Mouse (Mus musculus): ENCODE measurements around the gene Enoph1.

Enoph1 gene

GRCm38 (mm10) chr5:100040281-100040784, 548 bp downstream of the Enoph1 start:
- no peak for DNase-seq (ENCODE audit: low spot score)

DNA sequence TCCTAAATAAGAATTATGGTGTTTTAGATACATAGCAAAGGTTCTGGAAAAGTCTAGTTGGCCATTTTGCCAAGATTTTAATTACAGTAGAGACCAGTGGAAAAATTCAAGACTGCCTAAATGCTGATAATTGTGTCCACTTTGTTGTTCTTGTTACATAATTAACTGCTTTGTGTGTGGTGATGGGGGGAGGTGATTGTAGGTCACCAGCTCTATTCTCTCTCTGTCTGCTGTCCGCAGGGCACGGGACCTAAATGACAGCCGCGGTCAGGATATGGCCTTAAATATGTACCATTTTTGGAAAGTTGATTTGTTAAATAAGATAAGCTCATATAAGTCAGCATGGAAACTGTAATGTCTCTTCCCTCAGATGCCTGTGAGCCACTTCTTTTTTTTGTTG, 1.5 kb downstream of the Enoph1 start:
- DNase-seq (ENCODE audit: low spot score), result no peak

DNA sequence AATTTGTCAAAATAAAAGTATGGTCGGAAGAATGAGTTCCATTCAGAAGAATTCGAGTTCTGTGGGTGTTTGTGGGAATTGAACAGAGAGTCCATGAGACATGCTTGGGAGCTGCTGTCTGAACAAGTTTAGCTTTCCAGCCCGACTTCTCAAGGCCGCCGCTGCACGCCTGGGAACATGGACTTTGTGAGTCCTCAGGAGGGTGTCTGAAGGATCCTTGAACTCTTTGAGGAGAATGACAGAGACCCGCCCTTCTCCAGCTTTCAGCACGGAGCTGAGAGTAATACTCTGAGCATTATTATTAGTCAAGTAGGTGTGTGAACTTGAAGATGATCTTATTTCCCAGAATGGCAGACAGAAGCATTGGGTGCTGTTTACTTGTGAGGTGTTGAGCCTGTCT, 2.7 kb downstream of the Enoph1 start:
- DNase-seq (ENCODE audit: low spot score), result no peak

GRCm38 (mm10) chr5:100043361-100043760, 3.6 kb downstream of the Enoph1 start:
- no peak for DNase-seq (ENCODE audit: low spot score)

DNA sequence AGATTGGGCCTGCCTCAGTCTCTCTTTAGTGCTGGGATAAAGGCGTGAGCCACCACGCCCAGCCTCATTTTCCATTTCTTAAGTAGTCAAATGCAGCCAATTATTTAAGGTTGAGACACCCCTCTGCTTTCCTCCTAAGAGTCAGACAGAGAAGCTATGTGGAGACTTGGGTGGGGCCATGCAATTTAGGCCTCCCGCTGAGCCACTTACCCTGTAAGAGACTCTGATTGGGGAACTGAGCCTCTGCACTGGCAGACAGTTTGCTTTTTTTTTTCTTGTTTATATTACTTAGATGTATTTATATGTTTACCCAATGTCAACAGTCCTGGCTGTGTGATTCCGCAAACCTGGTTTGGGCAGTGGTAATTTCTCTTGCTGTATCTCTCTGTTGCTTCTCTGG, 4.2 kb downstream of the Enoph1 start:
- DNase-seq (ENCODE audit: low spot score), result no peak

- no peak for DNase-seq (ENCODE audit: low spot score)
Observed at GRCm38 (mm10) chr5:100044621-100045020, 4.8 kb downstream of the Enoph1 start.

- DNase-seq (ENCODE audit: low spot score), result no peak
Observed at GRCm38 (mm10) chr5:100046096-100046495, 6.3 kb downstream of the Enoph1 start.

GRCm38 (mm10) chr5:100047143-100047640, 7.4 kb downstream of the Enoph1 start:
- no peak for DNase-seq (ENCODE audit: low spot score)

DNA sequence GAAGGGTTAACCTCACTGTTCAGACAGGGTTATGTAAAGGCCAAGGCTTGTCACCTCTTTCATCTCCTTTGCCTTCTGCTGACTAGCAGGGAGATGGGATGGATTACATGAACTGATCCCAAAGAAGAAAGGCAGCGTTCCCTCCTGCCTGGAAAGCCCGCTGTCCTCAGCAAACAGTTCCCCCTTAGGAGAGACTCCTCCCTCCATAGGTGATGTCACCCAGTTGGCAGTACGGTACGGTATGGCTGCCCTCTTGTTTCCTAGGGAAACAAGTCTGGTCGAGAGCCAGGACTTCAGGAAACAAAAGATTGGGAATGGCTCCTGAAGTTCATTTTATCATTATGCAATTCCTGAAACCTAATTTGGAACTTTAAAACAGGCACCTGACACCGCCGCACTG, 8.1 kb downstream of the Enoph1 start:
- DNase-seq (ENCODE audit: low spot score), result no peak

DNA sequence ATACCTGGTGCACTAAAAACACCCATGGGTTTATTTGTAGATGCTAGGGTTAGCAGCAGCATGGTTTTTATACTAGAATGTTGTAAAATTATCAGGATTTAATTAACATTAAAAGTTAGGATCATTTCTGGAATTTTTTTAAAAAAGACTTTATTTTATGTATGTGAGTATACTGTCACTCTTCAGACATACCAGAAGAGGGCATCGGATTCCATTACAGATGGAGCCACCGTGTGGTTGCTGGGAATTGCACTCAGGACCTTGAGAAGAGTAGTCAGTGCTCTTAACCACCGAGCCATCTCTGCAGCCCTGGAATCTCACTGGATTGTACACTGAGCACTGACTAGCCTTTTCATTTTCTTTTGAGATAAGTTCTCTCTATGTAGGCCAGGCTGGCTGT, 10.1 kb downstream of the Enoph1 start:
- DNase-seq (ENCODE audit: low spot score), result no peak

GRCm38 (mm10) chr5:100052728-100053127, 12.9 kb downstream of the Enoph1 start:
- DNase-seq (ENCODE audit: low spot score), result no peak

DNA sequence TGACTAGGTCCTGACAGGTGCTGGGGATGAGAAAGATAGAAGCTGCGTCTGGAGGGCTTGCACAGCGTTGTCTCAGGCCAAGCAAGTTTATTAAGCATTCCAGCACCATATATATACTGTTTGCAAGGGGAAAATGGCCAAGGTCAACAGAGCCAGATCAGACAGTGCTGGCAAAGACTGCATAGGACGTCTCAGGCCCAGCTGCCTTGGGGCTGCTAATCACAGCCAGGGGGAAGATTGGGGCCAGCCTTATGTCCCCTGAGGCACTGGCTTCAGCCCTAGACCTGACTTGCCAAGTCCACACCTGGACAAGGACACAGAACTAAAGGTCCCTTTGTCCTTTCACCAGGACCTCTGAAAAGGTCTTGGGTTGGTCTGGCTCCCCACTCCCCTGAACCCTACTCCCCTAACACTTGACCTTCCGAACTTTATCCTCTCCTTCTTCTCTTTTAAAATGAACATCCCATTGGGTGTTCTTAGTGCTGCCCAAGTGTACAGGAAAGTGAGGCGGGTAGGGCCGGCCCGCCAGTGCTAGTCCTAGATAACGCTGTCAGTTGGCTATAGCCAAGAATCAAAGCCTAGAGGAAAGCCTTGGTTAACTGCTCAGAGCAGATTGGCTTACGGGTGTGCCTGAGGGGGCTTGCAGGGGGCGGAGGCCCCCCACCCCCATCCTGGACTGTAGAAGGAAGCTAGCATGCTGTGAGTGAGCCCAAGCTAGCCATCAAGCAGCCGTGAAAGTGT, 15.2 kb downstream of the Enoph1 start:
- DNase-seq (ENCODE audit: low spot score), result no peak

DNA sequence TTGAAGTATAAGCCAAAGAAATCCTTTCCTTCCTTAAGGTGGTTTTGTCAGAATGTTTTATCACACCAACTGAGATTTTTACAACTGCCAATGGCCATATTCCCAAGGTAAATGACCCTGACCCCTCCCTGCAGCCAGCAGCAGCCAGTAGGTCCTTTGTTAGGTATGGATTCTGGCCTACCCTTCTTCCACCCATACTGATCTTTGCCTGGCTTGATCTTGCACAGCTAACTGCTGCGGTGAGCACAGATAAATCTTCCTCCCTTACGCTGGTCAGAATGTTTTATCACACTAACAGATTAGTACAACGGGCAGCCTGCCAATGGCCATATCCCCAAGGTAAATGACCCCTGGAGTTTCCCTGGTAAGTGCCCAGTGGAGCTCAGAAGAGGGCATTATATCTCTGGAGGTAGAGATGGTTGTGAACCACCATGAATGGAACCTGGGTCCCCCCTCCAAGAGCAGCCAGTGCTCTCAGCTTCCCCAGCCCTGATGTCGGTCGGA, 16.1 kb downstream of the Enoph1 start:
- DNase-seq (ENCODE audit: low spot score), result no peak

DNA sequence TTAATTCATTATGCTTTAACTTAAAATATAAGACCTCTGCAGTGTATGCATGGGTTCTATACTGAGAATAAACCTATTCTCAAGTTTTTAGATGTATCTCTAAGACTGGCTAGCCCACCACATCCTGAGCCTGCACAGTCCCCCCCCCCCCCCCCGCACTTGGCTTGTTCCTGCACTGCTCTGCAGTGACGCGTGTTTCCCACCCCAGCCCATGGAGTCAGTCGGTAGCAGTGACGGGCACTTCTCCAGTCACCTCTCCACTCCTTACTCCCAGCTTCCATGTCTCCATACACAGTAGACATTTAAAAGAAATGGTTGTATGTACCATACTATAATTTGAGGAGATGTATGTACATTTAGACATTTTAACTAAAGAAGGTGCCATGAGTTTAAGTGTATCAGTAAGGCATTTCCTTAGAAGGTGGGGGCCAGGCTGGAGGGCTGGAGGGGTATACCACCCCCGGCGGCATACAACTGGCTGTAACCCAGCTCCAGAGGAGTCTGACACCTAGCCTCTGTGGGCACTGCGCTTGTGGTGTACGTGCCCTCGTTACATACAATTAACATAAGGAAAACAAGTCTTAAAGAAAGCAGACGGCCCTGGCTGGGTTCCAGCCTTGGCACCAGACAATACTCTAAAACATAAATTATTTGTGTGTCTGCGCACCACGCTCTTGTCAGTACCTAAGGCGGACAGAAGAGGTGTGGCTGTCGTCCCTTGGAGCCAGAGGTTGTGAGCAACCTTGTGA, 17.9 kb downstream of the Enoph1 start:
- DNase-seq (ENCODE audit: low spot score), result no peak

DNA sequence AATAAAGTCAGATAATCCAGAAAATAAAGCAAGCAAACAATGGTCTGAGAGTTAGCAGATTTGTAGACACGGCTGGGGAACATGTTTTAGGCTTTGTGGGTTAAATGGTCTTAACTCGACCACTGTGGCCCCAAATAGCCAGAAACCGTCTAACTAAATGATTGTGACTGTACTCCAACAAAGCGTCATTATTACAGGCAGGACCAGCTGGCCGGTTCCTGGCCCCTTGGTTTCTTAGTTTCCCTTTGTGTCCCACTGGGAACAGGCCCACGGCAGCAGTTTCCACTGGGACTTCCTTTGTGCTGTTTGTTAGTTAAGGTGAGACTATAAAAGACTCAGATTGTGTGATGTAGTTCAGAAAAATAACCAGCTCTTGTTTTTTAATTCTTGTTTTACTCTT, 18.9 kb downstream of the Enoph1 start:
- DNase-seq (ENCODE audit: low spot score), result no peak

GRCm38 (mm10) chr5:100059326-100059725, 19.5 kb downstream of the Enoph1 start:
- no peak for DNase-seq (ENCODE audit: low spot score)

GRCm38 (mm10) chr5:100060876-100061275, 21.1 kb downstream of the Enoph1 start:
- DNase-seq (ENCODE audit: low spot score), result no peak

- no peak for DNase-seq (ENCODE audit: low spot score)
Observed at GRCm38 (mm10) chr5:100067579-100067978, 27.8 kb downstream of the Enoph1 start.

GRCm38 (mm10) chr5:100069526-100069925, 29.7 kb downstream of the Enoph1 start:
- DNase-seq (ENCODE audit: low spot score), result no peak

GRCm38 (mm10) chr5:100070255-100070654, 30.5 kb downstream of the Enoph1 start:
- peak; percentile 73 for DNase-seq (ENCODE audit: low spot score)

GRCm38 (mm10) chr5:100071541-100071940, 31.8 kb downstream of the Enoph1 start:
- DNase-seq (ENCODE audit: low spot score), result no peak

DNA sequence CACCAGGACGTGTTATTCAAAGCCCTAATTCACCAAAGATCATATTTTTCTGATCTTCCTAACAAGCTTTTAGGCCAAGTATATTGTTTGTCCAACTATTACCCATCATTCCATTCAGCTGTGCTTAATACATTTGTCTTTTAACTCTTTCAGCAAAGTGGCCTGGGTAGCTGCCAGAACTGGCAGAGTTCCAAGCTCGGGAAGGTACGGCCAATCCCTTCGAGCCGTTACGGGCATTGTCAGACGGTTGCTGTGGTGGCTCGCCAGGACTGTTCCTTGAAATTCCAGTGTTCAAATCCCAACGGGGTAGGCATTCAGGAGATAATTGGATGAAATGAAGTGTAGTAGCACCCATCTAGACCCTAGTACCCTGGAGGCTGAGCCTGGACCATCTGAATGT, 32.8 kb downstream of the Enoph1 start:
- no peak for DNase-seq (ENCODE audit: low spot score)

- DNase-seq (ENCODE audit: low spot score), result no peak
Observed at GRCm38 (mm10) chr5:100074571-100074970, 34.8 kb downstream of the Enoph1 start.

All from left cerebral cortex, adult 11 months (tissue).